Mouse (Mus musculus): Measurements from ENCODE around the gene Atad1.

- no peak for TF ChIP-seq POLR2A (IDR thresholded peaks at IDR 0.05; ENCODE audit: insufficient read length, low read depth)
- no peak for TF ChIP-seq TCF12 (IDR thresholded peaks at IDR 0.05; ENCODE audit: insufficient read depth, poor library complexity, severe bottlenecking)
- TF ChIP-seq E2F4 (IDR thresholded peaks at IDR 0.05; ENCODE audit: insufficient read depth): no peak
- TF ChIP-seq USF1 (IDR thresholded peaks at IDR 0.05; ENCODE audit: low read depth): no peak
These were observed 22.0 kb downstream of the Atad1 start for GRCm38 (mm10) chr19:32717590-32717989.

Data from myocyte (in vitro differentiated cells).